Mouse (Mus musculus) layer of hippocampus, adult 2 months (tissue): ENCODE data around the gene Ovol3. TPM values are rescaled to one million over a fixed set of nuclear protein-coding genes. Genes with fewer than 3 reads are reported as not detected.

Experiments used
- DNase-seq, 2 experiments: peaks; one replicate each; pipeline ENCODE4 v3.0.0; 2022; ENCODE audit warnings: low spot score in 2 of 2
- H3K27ac ChIP-seq: fragments of 200-600 bp; 2 replicates; pipeline ENCODE4 v1.8.1; 2022
- H3K4me3 ChIP-seq: fragments of 200-600 bp; 2 replicates; pipeline ENCODE4 v1.8.1; 2022; ENCODE audit warnings: mild to moderate bottlenecking
- CTCF ChIP-seq: fragments of 200-600 bp; conservative IDR thresholded peaks from 2 replicates; pipeline ENCODE4 v1.8.1; 2022; ENCODE audit warnings: antibody characterized with exemption, mild to moderate bottlenecking, moderate library complexity
- total RNA-seq, 2 experiments: library from RNA; stranded (reverse); gene quantifications; 2 replicates each; pipeline ENCODE4 v1.2.3; 2021

Gene Ovol3
- total RNA-seq, 2 experiments from 2014 or later: not detected

DNA sequence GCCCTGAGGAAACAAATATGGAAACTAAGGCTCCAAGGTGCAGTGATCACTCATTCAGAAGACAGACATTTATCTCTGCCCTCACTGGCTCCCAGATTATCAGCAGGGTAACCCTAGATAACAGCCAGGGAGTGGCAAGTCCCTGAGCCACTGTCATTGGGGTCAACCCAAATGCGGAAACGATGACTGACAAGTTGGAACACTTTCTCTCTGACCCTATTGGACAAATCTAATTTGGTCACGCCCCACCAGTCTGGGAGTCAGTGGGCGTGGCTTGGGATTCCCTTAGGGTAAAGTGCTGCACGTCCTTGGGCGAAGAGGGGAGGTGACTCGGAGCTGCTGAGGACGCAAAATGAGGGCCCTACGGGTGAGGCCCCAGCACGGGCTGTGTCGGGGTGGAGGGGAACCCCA lies 51.6 kb downstream of the Ovol3 start, which contains the start of gene Cox7a1:
Gene Cox7a1 (plus strand): TSS at position 266 of the 411 bp plus-strand sequence.
- Histone ChIP-seq H3K4me3 (peak within 1 kb of the TSS; percentile 33), H3K27ac (peak within 1 kb of the TSS; percentile 9; the same call in 1 of the 2 replicates)
- DNase-seq: peak; percentile 40 to 44
- no peak for TF ChIP-seq CTCF

Other genes starting within 250 kb of the Ovol3 start
- gene Zfp14, start 184.3 kb downstream of the Ovol3 start, total RNA-seq: 1 to 10 TPM; 9.7 to 9.8 TPM
- gene Zfp82, start 162.8 kb downstream of the Ovol3 start, total RNA-seq: 1 to 10 TPM; 4.9 to 5.4 TPM
- not detected for gene Gm26920, start 145.3 kb downstream of the Ovol3 start, total RNA-seq
- gene Zfp566, start 145.2 kb downstream of the Ovol3 start, total RNA-seq: 1 to 10 TPM; 4.3 to 8.2 TPM
- 10 to 100 TPM; 73.1 to 75.5 TPM for gene Zfp260, start 140.9 kb downstream of the Ovol3 start, total RNA-seq
- 10 to 100 TPM; 30.1 to 37.5 TPM for gene Zfp382, start 113.8 kb downstream of the Ovol3 start, total RNA-seq
- gene Zfp146, start 66.0 kb downstream of the Ovol3 start, total RNA-seq: 10 to 100 TPM; 48.9 to 52.0 TPM
- gene Cox7a1, start 51.6 kb downstream of the Ovol3 start, total RNA-seq: 1 to 10 TPM; 3.5 to 5.9 TPM
- 100 to 1,000 TPM; 213 to 224 TPM for gene Capns1, start 36.9 kb downstream of the Ovol3 start, total RNA-seq
- 10 to 100 TPM; 59.6 to 59.8 TPM for gene Polr2i, start 3.8 kb downstream of the Ovol3 start, total RNA-seq
- gene Tbcb, start 3.5 kb downstream of the Ovol3 start, total RNA-seq: 100 to 1,000 TPM; 113 to 116 TPM
- gene Thap8, start 44.4 kb upstream of the Ovol3 start, total RNA-seq: under 1 TPM; 0.44 to 0.56 TPM
- gene Wdr62, start 44.7 kb upstream of the Ovol3 start, total RNA-seq: 1 to 10 TPM in 1 of 2 experiments, under 1 TPM in 1; 1.00 to 1.4 TPM
- 100 to 1,000 TPM; 453 to 474 TPM for gene Clip3, start 56.0 kb upstream of the Ovol3 start, total RNA-seq
- gene Alkbh6, start 73.0 kb upstream of the Ovol3 start, total RNA-seq: 10 to 100 TPM; 50.8 to 51.8 TPM
- 10 to 100 TPM in 1 of 2 experiments, 1 to 10 TPM in 1; 9.4 to 14.2 TPM for gene Syne4, start 79.1 kb upstream of the Ovol3 start, total RNA-seq
- gene E130208F15Rik, start 86.0 kb upstream of the Ovol3 start, total RNA-seq: under 1 TPM; 0.41 to 0.81 TPM
- gene Sdhaf1, start 88.2 kb upstream of the Ovol3 start, total RNA-seq: 1 to 10 TPM; 6.7 to 7.3 TPM
- gene Lrfn3, start 127.0 kb upstream of the Ovol3 start, total RNA-seq: 10 to 100 TPM; 32.4 to 34.6 TPM
- 10 to 100 TPM; 26.7 to 32.6 TPM for gene Tyrobp, start 178.0 kb upstream of the Ovol3 start, total RNA-seq
- gene Hcst, start 184.1 kb upstream of the Ovol3 start, total RNA-seq: 1 to 10 TPM in 1 of 2 experiments, not detected in 1; 1.5 TPM
- gene Nfkbid, start 186.0 kb upstream of the Ovol3 start, total RNA-seq: 1 to 10 TPM; 2.8 to 3.0 TPM
- gene Aplp1, start 209.8 kb upstream of the Ovol3 start, total RNA-seq: 1,000 to 10,000 TPM; 1,283 to 1,305 TPM
- 10 to 100 TPM; 15.0 to 20.4 TPM for gene Kirrel2, start 222.0 kb upstream of the Ovol3 start, total RNA-seq
- 1 to 10 TPM; 1.2 to 1.3 TPM for gene Nphs1, start 222.6 kb upstream of the Ovol3 start, total RNA-seq